Mouse (Mus musculus): ENCODE measurements around the gene Rgs6. TPM values are rescaled to one million over a fixed set of nuclear protein-coding genes. Genes with fewer than 3 reads are reported as not detected.

The Rgs6 gene
- total and polyA plus RNA-seq, 3 experiments, result not detected

DNA sequence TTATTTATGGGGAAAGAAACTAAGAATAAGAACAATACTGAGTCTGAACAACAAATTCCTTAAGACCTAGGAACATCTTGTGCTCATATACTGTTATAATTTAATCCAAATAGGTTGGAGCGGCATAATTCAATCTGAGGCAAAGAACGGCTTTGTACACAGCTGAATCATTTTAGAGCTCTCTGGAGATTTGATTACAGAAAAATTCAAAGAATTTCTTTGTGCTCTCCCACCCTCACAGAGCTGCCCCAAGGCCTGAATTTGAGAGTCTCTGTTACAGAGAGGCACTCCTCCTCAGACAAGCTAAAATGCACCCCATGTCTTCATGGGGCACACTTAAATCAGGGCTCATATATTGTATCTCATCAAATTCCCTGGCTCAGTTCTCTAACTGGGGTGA, 332.1 kb downstream of the Rgs6 start:
- Histone ChIP-seq H3K4me3 (replicated peaks in 1 of 3; ENCODE audit: low read depth in 2 of 3, low read length in 2 of 3, poor library complexity in 1 of 3) (no peak overlapping the region), H3K9ac (ENCODE audit: insufficient read depth, low read depth) (no peak overlapping the region), H3K4me2 (ENCODE audit: insufficient read depth, low read depth, poor library complexity, severe bottlenecking) (no peak overlapping the region), H3K36me3 (replicated peaks in 1 of 2; ENCODE audit: control insufficient read depth in 1 of 2, insufficient read depth in 1 of 2, low read length in 1 of 2) (no peaks in the 10 kb centered on the region), H3K27ac (ENCODE audit: insufficient read depth, low read depth) (no peak overlapping the region), H3K27me3 (replicated peaks) (no peaks in the 10 kb centered on the region), H3K79me2 (replicated peaks; ENCODE audit: control insufficient read depth, extremely low read depth, insufficient read depth, poor library complexity, severe bottlenecking) (no peaks in the 10 kb centered on the region), H3K9me3 (replicated peaks; ENCODE audit: low read length) (no peaks in the 10 kb centered on the region), H3K4me1 (ENCODE audit: control insufficient read depth in 1 of 2, insufficient read depth in 2 of 2) (no peaks in the 10 kb centered on the region)
- TF ChIP-seq POLR2A (IDR thresholded peaks at IDR 0.05; ENCODE audit: low read depth, low read length), result no peak
- TF ChIP-seq TCF12 (IDR thresholded peaks at IDR 0.05; ENCODE audit: low read depth, low read length), result no peak
- TF ChIP-seq NELFE (IDR thresholded peaks at IDR 0.05; ENCODE audit: low read depth, low read length), result no peak
- no peak for TF ChIP-seq SMC3 (IDR thresholded peaks at IDR 0.05; ENCODE audit: low read depth, low read length)
- no peak for TF ChIP-seq USF1 (IDR thresholded peaks at IDR 0.05; ENCODE audit: low read depth, low read length)
- TF ChIP-seq RCOR1 (conservative IDR thresholded peaks at IDR 0.05; ENCODE audit: low read depth, low read length), result no peak
- no peak for TF ChIP-seq JUND (conservative IDR thresholded peaks at IDR 0.05; ENCODE audit: low read depth, low read length)
- no peak for TF ChIP-seq HCFC1 (IDR thresholded peaks at IDR 0.05; ENCODE audit: low read depth, low read length)
- dilution Hi-C loops (cut with MboI; ENCODE audit: extremely low pct_ligation_motif_present, extremely low pct_unique_long_range_greater_than_20kb, low sequenced_read_pairs), result no loop called here
- DNase-seq (ENCODE audit: extremely low read depth), result no peak
- in situ Hi-C loops (cut with MboI; ENCODE audit: low pct_ligation_motif_present, low pct_unique_long_range_greater_than_20kb, low sequenced_read_pairs), result no loop called here

DNA sequence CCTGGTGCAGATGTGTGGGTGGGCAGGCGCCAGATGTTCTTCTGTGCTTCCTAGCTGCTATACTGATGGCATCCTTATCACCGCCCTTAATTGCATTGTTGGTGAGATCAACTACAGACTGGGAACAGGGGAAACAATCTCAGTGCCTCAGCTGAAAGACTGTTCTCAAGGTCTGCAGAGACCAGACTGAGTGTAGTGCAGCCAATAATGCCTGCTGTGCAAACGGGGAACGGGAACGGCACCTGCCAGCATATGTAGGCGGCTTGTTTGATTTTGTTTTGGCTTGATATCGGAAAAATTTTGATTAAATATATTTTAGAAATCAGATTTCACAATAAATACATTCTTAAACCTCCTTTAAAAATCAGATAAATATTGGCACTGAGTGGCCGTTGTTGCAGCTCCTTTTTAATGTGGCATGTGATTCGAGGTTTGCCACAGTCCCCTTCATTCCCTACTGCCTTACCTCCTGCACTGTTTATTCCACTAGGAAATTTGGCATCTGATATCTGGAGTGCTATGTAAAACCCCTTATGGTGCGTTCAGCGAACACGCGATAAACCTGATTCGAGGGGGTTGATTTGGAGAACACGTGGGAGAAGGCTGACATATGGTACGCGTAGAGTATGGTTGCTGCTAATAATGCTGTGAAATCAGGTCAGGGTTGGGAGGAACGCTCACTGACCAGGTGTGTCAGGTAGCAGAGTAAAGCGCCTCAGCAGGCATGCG, 333.4 kb downstream of the Rgs6 start:
- no peak for DNase-seq (ENCODE audit: extremely low read depth)
- Histone ChIP-seq H3K4me1 (ENCODE audit: control insufficient read depth in 1 of 2, insufficient read depth in 2 of 2) (no peaks in the 10 kb centered on the region), H3K79me2 (replicated peaks; ENCODE audit: control insufficient read depth, extremely low read depth, insufficient read depth, poor library complexity, severe bottlenecking) (no peaks in the 10 kb centered on the region), H3K27ac (ENCODE audit: insufficient read depth, low read depth) (no peak overlapping the region), H3K4me3 (replicated peaks in 1 of 3; ENCODE audit: low read depth in 2 of 3, low read length in 2 of 3, poor library complexity in 1 of 3) (no peak overlapping the region), H3K4me2 (ENCODE audit: insufficient read depth, low read depth, poor library complexity, severe bottlenecking) (no peak overlapping the region), H3K9ac (ENCODE audit: insufficient read depth, low read depth) (no peak overlapping the region), H3K9me3 (replicated peaks; ENCODE audit: low read length) (no peaks in the 10 kb centered on the region), H3K36me3 (replicated peaks in 1 of 2; ENCODE audit: control insufficient read depth in 1 of 2, insufficient read depth in 1 of 2, low read length in 1 of 2) (no peaks in the 10 kb centered on the region), H3K27me3 (replicated peaks) (no peaks in the 10 kb centered on the region)
- dilution Hi-C loops (cut with MboI; ENCODE audit: extremely low pct_ligation_motif_present, extremely low pct_unique_long_range_greater_than_20kb, low sequenced_read_pairs), result no loop called here
- TF ChIP-seq USF1 (IDR thresholded peaks at IDR 0.05; ENCODE audit: low read depth, low read length) (no peak), KAT2A (IDR thresholded peaks at IDR 0.05; ENCODE audit: insufficient replicate concordance, low read length) (no peak), PAX5 (IDR thresholded peaks at IDR 0.05; ENCODE audit: low read length) (no peak), RCOR1 (conservative IDR thresholded peaks at IDR 0.05; ENCODE audit: low read depth, low read length) (no peak), BHLHE40 (IDR thresholded peaks at IDR 0.05; ENCODE audit: low read depth, low read length) (no peak), CHD1 (IDR thresholded peaks at IDR 0.05; ENCODE audit: low read depth, low read length) (no peak)
- in situ Hi-C loops (cut with MboI; ENCODE audit: low pct_ligation_motif_present, low pct_unique_long_range_greater_than_20kb, low sequenced_read_pairs), result no loop called here

DNA sequence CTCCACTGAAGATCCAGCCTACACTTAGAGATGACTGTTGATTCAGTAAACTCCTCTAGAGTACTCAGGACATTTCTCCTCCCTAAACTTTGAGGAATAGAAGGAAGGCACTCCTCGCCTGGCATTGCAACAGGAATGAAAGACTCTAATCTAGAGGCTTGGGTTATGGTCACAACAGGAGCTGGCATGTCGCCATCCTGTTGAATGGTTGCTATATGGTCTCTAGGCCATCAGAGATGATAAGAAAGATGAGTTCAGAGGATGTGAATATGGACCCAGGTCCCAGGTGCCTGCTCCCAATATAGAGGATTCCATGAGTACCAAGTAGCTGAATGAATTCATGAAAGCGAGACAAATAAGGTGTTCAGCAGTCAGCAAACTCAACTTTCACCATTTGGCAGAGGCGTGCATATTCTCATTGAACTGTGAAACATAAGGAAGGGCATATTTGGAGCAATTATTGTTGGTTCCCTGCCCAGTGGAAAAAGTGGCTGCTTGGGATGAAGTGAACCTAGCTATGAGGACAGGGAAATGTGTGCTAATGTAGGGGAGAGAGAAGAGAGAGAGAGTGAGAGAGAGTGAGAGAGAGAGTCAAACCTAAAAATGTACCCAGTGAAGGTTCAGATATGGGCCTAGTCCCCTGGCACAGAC, 334.9 kb downstream of the Rgs6 start:
- Histone ChIP-seq H3K9me3 (replicated peaks; ENCODE audit: low read length) (no peaks in the 10 kb centered on the region), H3K4me1 (ENCODE audit: control insufficient read depth in 1 of 2, insufficient read depth in 2 of 2) (no peaks in the 10 kb centered on the region), H3K4me3 (replicated peaks in 1 of 3; ENCODE audit: low read depth in 2 of 3, low read length in 2 of 3, poor library complexity in 1 of 3) (no peak overlapping the region), H3K36me3 (replicated peaks in 1 of 2; ENCODE audit: control insufficient read depth in 1 of 2, insufficient read depth in 1 of 2, low read length in 1 of 2) (no peaks in the 10 kb centered on the region), H3K9ac (ENCODE audit: insufficient read depth, low read depth) (no peak overlapping the region), H3K79me2 (replicated peaks; ENCODE audit: control insufficient read depth, extremely low read depth, insufficient read depth, poor library complexity, severe bottlenecking) (no peaks in the 10 kb centered on the region), H3K27me3 (replicated peaks) (no peaks in the 10 kb centered on the region), H3K27ac (ENCODE audit: insufficient read depth, low read depth) (no peak overlapping the region), H3K4me2 (ENCODE audit: insufficient read depth, low read depth, poor library complexity, severe bottlenecking) (no peak overlapping the region)
- in situ Hi-C loops (cut with MboI; ENCODE audit: low pct_ligation_motif_present, low pct_unique_long_range_greater_than_20kb, low sequenced_read_pairs), result no loop called here
- dilution Hi-C loops (cut with MboI; ENCODE audit: extremely low pct_ligation_motif_present, extremely low pct_unique_long_range_greater_than_20kb, low sequenced_read_pairs), result no loop called here
- TF ChIP-seq MXI1 (IDR thresholded peaks at IDR 0.05; ENCODE audit: low read depth, low read length), result no peak
- no peak for TF ChIP-seq CHD1 (IDR thresholded peaks at IDR 0.05; ENCODE audit: low read depth, low read length)
- no peak for TF ChIP-seq KAT2A (IDR thresholded peaks at IDR 0.05; ENCODE audit: insufficient replicate concordance, low read length)
- no peak for TF ChIP-seq CTCF (conservative IDR thresholded peaks at IDR 0.05 in 1 of 2, IDR thresholded peaks at IDR 0.05 in 1 of 2; ENCODE audit: low read depth in 2 of 2, low read length in 2 of 2)
- DNase-seq (ENCODE audit: extremely low read depth), result no peak
